Mouse (Mus musculus): Measurements from ENCODE around the gene Klc3. TPM values are rescaled to one million over a fixed set of nuclear protein-coding genes. Genes with fewer than 3 reads are reported as not detected.
A peak's percentile ranks its signal among the peaks of the same experiment; 100 is the strongest.

Klc3 gene
- total and polyA plus RNA-seq, 3 experiments, result 0.42 to 3.6 TPM; not detected in 1

- Histone ChIP-seq H3K36me3 (ENCODE audit: control insufficient read depth in 1 of 2, insufficient read depth in 2 of 2, low read length in 2 of 2) (0 out of 4 replicates have a peak, but pooled peaks cover 0 to 2% of the 10 kb centered on the region in 2 experiments), H3K4me3 (ENCODE audit: control insufficient read depth in 1 of 2, insufficient read depth in 1 of 2, low read depth in 2 of 2, low read length in 2 of 2) (peak overlapping the region; percentile 58 to 66), H3K27me3 (ENCODE audit: control insufficient read depth in 1 of 2, insufficient read depth in 2 of 2, low read length in 2 of 2) (no peaks in the 10 kb centered on the region), H3K4me1 (ENCODE audit: control insufficient read depth in 1 of 2, insufficient read depth in 2 of 2, low read length in 2 of 2) (peaks cover 0 to 13% of the 10 kb centered on the region in 2 experiments; a peak in 2 of 4 replicates), H3K79me2 (ENCODE audit: control insufficient read depth, insufficient read depth, low read length, poor library complexity) (peaks cover 10% of the 10 kb centered on the region), H3K27ac (ENCODE audit: control insufficient read depth, low read depth, low read length) (no peak overlapping the region), H3K9me3 (replicated peaks; ENCODE audit: insufficient read depth, low read length) (no peaks in the 10 kb centered on the region), H3K9ac (ENCODE audit: control insufficient read depth, low read depth, low read length, poor library complexity, severe bottlenecking) (peak overlapping the region; percentile 75)
- TF ChIP-seq KAT2A (conservative IDR thresholded peaks at IDR 0.05; ENCODE audit: low read depth, low read length) (peak; percentile 73; the same call in 1 of the 2 replicates), TCF12 (IDR thresholded peaks at IDR 0.05; ENCODE audit: low read depth, low read length) (no peak), SIN3A (IDR thresholded peaks at IDR 0.05; ENCODE audit: low read length) (peak; percentile 56), ELF1 (IDR thresholded peaks at IDR 0.05; ENCODE audit: low read depth, low read length) (0 out of 2 replicates have a peak, but pooled peaks have one; percentile 36), NRF1 (IDR thresholded peaks at IDR 0.05; ENCODE audit: insufficient read depth, low read depth, low read length, poor library complexity, severe bottlenecking) (0 out of 2 replicates have a peak, but pooled peaks have one; percentile 19), MAZ (IDR thresholded peaks at IDR 0.05; ENCODE audit: low read depth, low read length) (peak; percentile 90), NELFE (IDR thresholded peaks at IDR 0.05; ENCODE audit: low read depth, low read length) (no peak), MXI1 (IDR thresholded peaks at IDR 0.05; ENCODE audit: low read depth, low read length) (peak; percentile 75; the same call in 1 of the 2 replicates), HCFC1 (IDR thresholded peaks at IDR 0.05; ENCODE audit: low read depth, low read length) (peak; percentile 93)
- DNase-seq (ENCODE audit: low read depth, low spot score), result peak; percentile 96
Measured at GRCm38 (mm10) chr7:19360944-19361343, 43.0 kb downstream of the Klc3 start.

GRCm38 (mm10) chr7:19359892-19360641 lies 43.8 kb downstream of the Klc3 start:
- no peak for TF ChIP-seq CHD2 (IDR thresholded peaks at IDR 0.05; ENCODE audit: low read length)
- TF ChIP-seq USF1 (IDR thresholded peaks at IDR 0.05; ENCODE audit: low read depth, low read length), result no peak
- TF ChIP-seq RAD21 (IDR thresholded peaks at IDR 0.05; ENCODE audit: low read depth, low read length), result no peak
- peak; percentile 81 for TF ChIP-seq KAT2A (conservative IDR thresholded peaks at IDR 0.05; ENCODE audit: low read depth, low read length)
- TF ChIP-seq E2F4 (IDR thresholded peaks at IDR 0.05; ENCODE audit: borderline replicate concordance, low read depth, low read length), result peak; percentile 97
- no peak; the same call in none of the 2 replicates for TF ChIP-seq SIN3A (IDR thresholded peaks at IDR 0.05; ENCODE audit: low read length)
- TF ChIP-seq HCFC1 (IDR thresholded peaks at IDR 0.05; ENCODE audit: low read depth, low read length), result peak; percentile 91
- peak; percentile 78 for TF ChIP-seq MAX (IDR thresholded peaks at IDR 0.05; ENCODE audit: low read length)
- TF ChIP-seq MAZ (IDR thresholded peaks at IDR 0.05; ENCODE audit: low read depth, low read length), result 0 out of 2 replicates have a peak, but pooled peaks have one; percentile 25
- no peak for TF ChIP-seq ETS1 (IDR thresholded peaks at IDR 0.05; ENCODE audit: low read depth, low read length)
- TF ChIP-seq POLR2AphosphoS2 (IDR thresholded peaks at IDR 0.05; ENCODE audit: low read length), result peak; percentile 17; the same call in 1 of the 2 replicates
- TF ChIP-seq NELFE (IDR thresholded peaks at IDR 0.05; ENCODE audit: low read depth, low read length), result peak; percentile 71
- 0 out of 2 replicates have a peak, but pooled peaks have one; percentile 31 for TF ChIP-seq ZMIZ1 (IDR thresholded peaks at IDR 0.05; ENCODE audit: low read depth, low read length)
- TF ChIP-seq POLR2A (IDR thresholded peaks at IDR 0.05; ENCODE audit: control insufficient read depth in 1 of 2, insufficient read depth in 1 of 2, low read depth in 1 of 2, low read length in 2 of 2, poor library complexity in 1 of 2), result peak; percentile 38 to 54; a peak in 3 of 4 replicates
- TF ChIP-seq CHD1 (IDR thresholded peaks at IDR 0.05; ENCODE audit: low read depth, low read length), result no peak
- TF ChIP-seq MAFK (IDR thresholded peaks at IDR 0.05; ENCODE audit: borderline replicate concordance, low read depth, low read length), result no peak
- TF ChIP-seq ELF1 (IDR thresholded peaks at IDR 0.05; ENCODE audit: low read depth, low read length), result no peak; the same call in 1 of the 2 replicates
- TF ChIP-seq MXI1 (IDR thresholded peaks at IDR 0.05; ENCODE audit: low read depth, low read length), result peak; percentile 92
- TF ChIP-seq TCF12 (IDR thresholded peaks at IDR 0.05; ENCODE audit: low read depth, low read length), result 0 out of 2 replicates have a peak, but pooled peaks have one; percentile 4
- Histone ChIP-seq H3K36me3 (ENCODE audit: control insufficient read depth in 1 of 2, insufficient read depth in 2 of 2, low read length in 2 of 2) (0 out of 4 replicates have a peak, but pooled peaks cover 0 to 2% of the 10 kb centered on the region in 2 experiments), H3K27me3 (ENCODE audit: control insufficient read depth in 1 of 2, insufficient read depth in 2 of 2, low read length in 2 of 2) (no peaks in the 10 kb centered on the region), H3K9me3 (replicated peaks; ENCODE audit: insufficient read depth, low read length) (no peaks in the 10 kb centered on the region), H3K4me1 (ENCODE audit: control insufficient read depth in 1 of 2, insufficient read depth in 2 of 2, low read length in 2 of 2) (peaks cover 0 to 13% of the 10 kb centered on the region in 2 experiments; a peak in 2 of 4 replicates), H3K9ac (ENCODE audit: control insufficient read depth, low read depth, low read length, poor library complexity, severe bottlenecking) (peak overlapping the region; percentile 75), H3K27ac (ENCODE audit: control insufficient read depth, low read depth, low read length) (peak overlapping the region; percentile 75), H3K4me3 (ENCODE audit: control insufficient read depth in 1 of 2, insufficient read depth in 1 of 2, low read depth in 2 of 2, low read length in 2 of 2) (peak overlapping the region; percentile 58 to 66), H3K79me2 (ENCODE audit: control insufficient read depth, insufficient read depth, low read length, poor library complexity) (peaks cover 10% of the 10 kb centered on the region)
- peak; percentile 94 for DNase-seq (ENCODE audit: low read depth, low spot score)

Measured in MEL (cell line).